Mouse (Mus musculus): ENCODE measurements around the gene Crispld2.

- TF ChIP-seq POLR2A (IDR thresholded peaks at IDR 0.05; ENCODE audit: low read depth, low read length) (no peak), CTCF (IDR thresholded peaks at IDR 0.05; ENCODE audit: extremely low read depth, insufficient read length, insufficient replicate concordance, low read depth, low read length) (no peak)
Observed at GRCm38 (mm10) chr8:120100388-120101067, 108.3 kb downstream of the Crispld2 start.
